ENCODE assay signal across 21 mouse cellular contexts in genomic region chr7:139401791-139402190, GRCm38 (mm10).
"Had no signal": no experiment of that assay in that cellular context is flagged by ENCODE, and none has a peak within 500 bp of the region (broad histone marks: within the 10 kb centered on the region; RNA-seq: fewer than 3 reads in every experiment).

No protein-coding gene starts in this region.

- H3K4me2 ChIP-seq: liver, embryonic 13.5 days; lung, embryonic 14.5 days; midbrain, embryonic 11.5 days; neural tube, embryonic 12.5 days; neural tube, embryonic 15.5 days; stomach, embryonic 15.5 days had no signal

- H3K27ac ChIP-seq: liver, embryonic 13.5 days; macrophage; neural tube, embryonic 12.5 days; neural tube, embryonic 15.5 days had no signal

- ATAC-seq: inflammation-experienced regulatory T-cells, adult 6 months; lung, postnatal 0 days had no signal

- H3K9ac ChIP-seq: liver, embryonic 13.5 days; lung, embryonic 14.5 days; neural tube, embryonic 12.5 days; neural tube, embryonic 15.5 days; stomach, embryonic 15.5 days had no signal

- H3K4me3 ChIP-seq: liver, embryonic 13.5 days; neural tube, embryonic 12.5 days; neural tube, embryonic 15.5 days; stomach, embryonic 15.5 days had no signal

- H3K9me3 ChIP-seq: liver, embryonic 13.5 days; neural tube, embryonic 12.5 days; neural tube, embryonic 15.5 days; stomach, embryonic 15.5 days had no signal

- DNase-seq: kidney, adult 18-20 months; kidney, adult 9 months; kidney, postnatal 14 days; kidney, postnatal 4 days; left cerebral cortex, postnatal 4 days; liver, embryonic 13.5 days; lung, embryonic 14.5 days; midbrain, embryonic 14.5 days; right cerebral cortex, adult 18-20 months; right cerebral cortex, postnatal 14 days; right cerebral cortex, postnatal 4 days; spleen, adult 18-20 months; thymus, adult 18-20 months; thymus, postnatal 36 days had no signal

- H3K36me3 ChIP-seq: liver, embryonic 13.5 days; neural tube, embryonic 12.5 days; neural tube, embryonic 15.5 days had no signal

- H3K27me3 ChIP-seq: liver, embryonic 13.5 days; neural tube, embryonic 12.5 days; neural tube, embryonic 15.5 days; stomach, embryonic 15.5 days had no signal
